Mouse (Mus musculus) heart, postnatal 36 days (tissue): ENCODE data around the gene Abce1. TPM values are rescaled to one million over a fixed set of nuclear protein-coding genes. Genes with fewer than 3 reads are reported as not detected.
A peak's percentile ranks its signal among the peaks of the same experiment; 100 is the strongest.
"Not testable (repeated sequence)": the region's sequence is repeated elsewhere in the genome, so short reads cannot be mapped to it uniquely, and the experiment has no call there.

Experiments used
- DNase-seq, 2 experiments: peaks; one replicate each; pipeline ENCODE4 v3.0.0; 2021 to 2022
- intact Hi-C: fragments of 180-260 bp; cut with DNase I; formaldehyde crosslinking; loops from one replicate; pipeline ENCODE4 v1.15.1; 2025
- total RNA-seq, 2 experiments: library from RNA; stranded (reverse); gene quantifications; 2 replicates each; pipeline ENCODE4 v1.2.3; 2021

Gene Abce1
- 10 to 100 TPM; 45.8 to 48.5 TPM for total RNA-seq

DNA sequence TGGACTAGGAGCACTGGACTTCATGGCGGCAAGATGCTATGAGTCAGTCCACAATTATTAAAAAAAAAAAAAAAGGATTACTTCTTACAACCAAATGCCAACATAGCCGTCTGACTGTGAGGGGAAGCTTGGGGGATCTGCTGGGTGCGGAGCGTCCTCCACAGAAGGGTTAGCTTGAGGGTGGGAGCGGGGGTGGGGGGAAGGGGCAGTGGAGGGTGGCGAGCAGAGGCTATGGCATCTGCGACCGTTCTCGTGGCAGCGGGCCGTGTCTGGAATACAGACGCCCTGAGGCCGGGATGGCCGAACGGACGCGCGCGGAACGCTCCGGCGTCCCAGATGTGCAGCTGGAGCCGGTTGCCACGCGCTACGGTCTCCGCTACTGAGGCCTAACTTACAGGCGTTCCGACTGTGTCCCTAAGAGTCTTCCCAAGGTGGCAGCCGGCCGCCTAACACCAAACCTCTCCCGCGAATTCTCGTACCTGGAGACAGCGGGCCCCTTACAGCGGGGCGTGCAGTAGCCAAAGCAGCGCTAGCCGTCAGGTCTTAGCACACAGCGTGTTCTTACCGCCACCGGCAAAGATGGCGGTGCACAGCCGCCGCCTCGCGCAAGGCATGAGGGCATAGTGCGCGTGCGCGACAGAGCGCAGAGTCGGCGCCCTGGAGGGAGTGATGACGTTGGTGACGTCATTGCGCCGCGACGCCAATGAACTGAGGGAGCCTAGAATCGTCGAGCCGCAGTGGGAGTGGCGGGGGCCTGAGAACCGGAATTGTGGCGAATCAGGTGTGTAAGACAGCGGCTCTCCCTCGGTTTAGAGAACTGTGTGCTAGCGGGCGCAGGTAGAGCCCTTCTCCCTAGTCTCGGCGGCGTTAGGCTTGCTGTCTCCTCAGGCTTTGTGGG is at the start of gene Abce1, which contains the start of gene Anapc10:
Gene Abce1, minus strand, starts transcription at position 677 of the 898 bp plus-strand sequence.
Gene Anapc10, plus strand, starts transcription at position 757 of the 898 bp plus-strand sequence.
- DNase-seq, result peak; percentile 99
- intact Hi-C loops, result loop anchor here (5.0 kb wide), 1 partner anchor 414 kb away; no protein-coding TSS in a partner anchor

DNA sequence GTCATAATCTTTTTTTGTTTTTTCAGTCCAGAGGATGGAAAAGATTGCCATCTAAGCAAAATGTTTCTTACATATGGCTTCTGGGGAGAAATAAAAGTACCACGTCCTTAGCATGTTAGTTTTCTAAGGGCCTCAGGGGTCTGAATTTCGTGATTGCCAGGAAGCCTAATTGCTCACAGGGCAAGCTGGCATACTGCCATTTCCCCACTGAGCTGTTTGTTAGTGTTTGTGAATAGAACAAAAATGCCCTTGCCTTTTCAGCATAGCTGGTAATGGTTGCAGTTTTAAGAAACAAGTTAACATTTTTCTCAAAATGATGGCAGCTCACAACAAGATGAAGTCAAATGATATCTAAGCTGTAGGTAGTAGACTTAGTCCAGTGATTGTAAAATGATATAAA is 38.8 kb upstream of the Abce1 start:
- no peak for DNase-seq
- intact Hi-C loops, result no loop called here

DNA sequence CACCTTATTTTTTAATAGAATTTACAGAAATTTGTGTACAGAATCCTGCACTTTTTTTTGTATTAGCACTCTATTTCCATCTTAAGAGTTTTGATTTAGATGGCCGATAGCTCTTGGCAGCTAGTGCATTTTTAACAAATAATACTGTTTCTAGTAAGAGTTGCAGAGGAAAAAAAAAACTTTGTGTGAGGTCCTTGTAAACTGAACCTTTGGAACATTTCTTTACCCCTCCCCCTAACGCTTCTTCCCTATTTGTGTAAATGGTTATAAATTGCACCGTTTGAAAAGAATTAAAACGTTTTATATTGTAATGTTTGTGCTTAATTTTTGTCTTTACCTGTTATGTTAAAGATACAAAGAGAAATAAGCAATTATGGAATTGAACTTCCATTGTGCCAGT is 37.1 kb upstream of the Abce1 start:
- DNase-seq, result no peak
- intact Hi-C loops, result no loop called here

DNA sequence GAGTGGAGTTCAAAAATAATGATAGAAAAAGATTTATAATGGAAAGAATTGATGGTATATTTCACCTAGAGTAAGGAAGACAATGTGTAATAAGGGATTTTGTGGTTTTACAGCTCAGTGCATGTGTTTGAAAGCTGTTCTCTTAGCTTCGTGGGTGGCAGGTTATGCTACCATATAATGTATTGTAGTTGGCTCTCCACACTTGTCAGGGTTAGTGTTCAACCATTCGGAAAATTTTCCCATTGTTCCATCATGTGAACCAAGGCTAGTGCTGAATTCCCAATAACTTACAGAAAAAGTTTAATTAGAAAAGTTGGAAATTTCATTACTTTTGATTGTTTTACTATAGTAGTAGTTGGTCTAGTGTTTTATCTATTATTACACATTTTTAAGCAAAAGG is 36.6 kb upstream of the Abce1 start:
- no peak for DNase-seq
- intact Hi-C loops, result no loop called here

DNA sequence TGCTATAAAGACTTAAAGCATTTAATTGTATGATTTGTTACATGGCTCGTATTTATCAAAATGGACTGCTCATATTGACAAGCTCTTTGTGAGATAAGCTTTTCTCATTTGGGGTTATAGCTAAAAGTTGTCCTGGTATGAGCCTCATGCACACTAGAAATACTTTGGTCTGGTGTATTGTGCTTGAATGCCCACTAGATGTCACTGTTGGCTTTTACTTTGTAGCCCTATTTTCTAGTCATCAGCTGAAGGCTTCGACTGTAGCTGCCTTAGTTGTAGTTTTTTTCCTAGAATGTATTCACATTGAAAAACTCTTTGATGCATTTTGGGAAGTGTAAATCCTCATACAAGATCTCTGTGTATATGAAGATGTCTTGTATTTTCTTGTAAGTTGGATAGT is 22.8 kb upstream of the Abce1 start:
- intact Hi-C loops, result loop anchor here (1.0 kb wide), 2 partner anchors 749 to 954 kb away; no protein-coding TSS in a partner anchor
- peak in 1 of 2 experiments; percentile 6 for DNase-seq

DNA sequence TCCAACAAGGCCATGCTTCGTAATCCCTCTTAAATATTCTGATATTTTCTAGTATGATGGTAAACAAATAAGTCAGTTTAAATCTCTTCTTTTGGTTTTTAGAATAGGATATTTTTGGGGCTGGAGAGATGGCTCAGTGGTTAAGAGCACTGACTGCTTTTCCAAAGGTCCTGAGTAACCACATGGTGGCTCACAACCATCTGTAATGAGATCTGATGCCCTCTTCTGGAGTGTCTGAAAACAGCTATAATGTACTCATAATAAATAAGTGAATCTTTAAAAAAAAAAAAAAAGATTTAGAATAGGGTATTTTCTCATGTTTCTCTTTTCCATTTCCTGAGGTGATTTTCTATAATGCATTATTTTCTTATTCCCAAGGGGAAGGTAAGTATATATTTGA is 16.4 kb upstream of the Abce1 start:
- no peak for DNase-seq
- intact Hi-C loops, result no loop called here

DNA sequence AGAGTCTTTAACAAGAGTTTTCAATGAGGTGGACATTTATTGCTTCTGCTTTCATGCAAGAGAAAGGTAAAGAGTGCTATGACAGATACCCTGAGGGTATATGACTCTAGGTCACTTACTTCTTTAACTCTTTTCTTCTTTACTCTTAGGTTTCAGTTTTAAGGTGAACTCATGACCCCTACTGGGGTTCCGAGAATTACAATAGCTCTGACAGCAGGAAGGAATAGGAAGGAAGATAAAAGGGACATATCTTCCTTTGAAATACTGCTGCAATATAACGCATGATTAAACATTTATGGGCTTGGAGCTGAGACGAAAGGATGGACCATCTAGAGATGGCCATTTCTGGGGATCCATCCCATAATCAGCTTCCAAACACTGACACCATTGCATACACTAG is 13.0 kb upstream of the Abce1 start:
- intact Hi-C loops, result no loop called here
- DNase-seq, result no peak

DNA sequence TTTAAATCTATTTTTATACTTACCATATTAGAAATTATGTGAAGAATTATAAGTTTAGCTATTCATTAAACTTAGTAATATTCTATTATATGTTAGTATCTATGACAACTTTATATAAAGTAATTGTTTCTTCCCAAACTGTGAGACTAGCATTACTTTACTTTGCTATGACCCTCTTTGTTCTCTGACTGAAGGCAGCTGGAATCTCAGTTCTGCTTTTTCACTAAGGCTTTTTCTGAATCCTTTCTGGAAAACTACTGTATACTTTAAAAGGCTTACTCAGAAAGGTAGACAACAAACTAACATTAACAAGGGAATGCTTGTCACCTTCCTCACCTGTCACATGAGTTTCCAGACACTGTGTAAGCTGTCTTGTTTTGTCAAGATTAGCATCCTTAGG is 11.8 kb upstream of the Abce1 start:
- intact Hi-C loops, result no loop called here
- no peak for DNase-seq

DNA sequence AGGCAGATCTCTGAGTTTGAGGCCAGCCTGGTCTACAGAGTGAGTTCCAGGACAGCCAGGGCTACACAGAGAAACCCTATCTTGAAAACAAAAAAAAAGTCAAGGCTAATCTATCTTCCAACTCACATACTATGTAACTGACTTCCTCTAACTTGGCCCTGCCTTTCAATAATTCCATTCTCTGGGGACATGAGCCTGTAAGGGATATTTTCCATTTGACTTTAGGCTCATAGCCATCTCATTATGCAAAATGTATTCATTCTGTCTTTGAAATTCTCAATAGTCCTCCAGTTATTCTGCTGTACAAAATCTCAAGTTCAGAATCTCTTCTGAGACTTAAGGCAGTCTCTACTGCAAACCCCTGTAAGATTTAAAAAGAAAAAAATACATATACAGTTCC is 10.0 kb upstream of the Abce1 start:
- DNase-seq, result no peak
- intact Hi-C loops, result no loop called here

DNA sequence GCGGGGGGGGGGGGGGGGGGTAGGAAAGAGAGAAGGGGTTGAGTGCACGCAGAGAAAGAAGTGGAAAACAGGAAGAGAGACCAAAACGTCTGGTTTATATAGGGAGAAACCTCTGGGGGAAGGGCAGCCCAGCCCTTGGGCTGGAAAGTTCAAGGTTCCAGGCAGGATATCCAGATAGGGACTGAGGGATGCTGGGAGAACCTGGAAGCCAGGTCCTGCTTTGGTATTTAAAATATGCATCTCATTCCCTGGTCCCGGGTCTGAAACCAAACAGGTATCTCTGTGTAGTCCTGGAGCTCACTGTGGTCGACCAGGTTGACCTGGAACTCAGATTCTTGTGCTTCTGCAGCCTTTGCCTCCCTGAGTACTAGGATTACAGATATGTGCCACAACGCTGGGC is 1.1 kb upstream of the Abce1 start:
- intact Hi-C loops, result loop anchor here (5.0 kb wide), 1 partner anchor 415 kb away; no protein-coding TSS in a partner anchor
- DNase-seq, result no peak

DNA sequence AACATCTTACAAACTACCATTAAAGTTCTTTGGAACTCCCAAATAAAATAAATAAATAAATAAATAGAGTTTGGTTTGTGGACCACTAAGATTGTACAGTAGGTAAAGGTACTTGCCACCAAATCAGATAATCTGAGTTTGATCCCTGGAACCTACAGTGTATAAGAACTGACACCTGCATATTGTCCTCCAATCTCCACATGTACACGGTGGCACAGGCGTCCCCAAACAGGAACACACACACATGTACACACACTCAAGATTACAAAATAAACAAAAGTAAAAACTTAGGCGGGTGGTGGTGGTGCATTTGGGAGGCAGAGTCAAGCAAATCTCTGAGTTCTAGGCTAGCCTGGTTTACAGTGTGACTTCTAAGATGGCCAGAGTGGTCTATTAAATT is 4.9 kb downstream of the Abce1 start:
- intact Hi-C loops, result no loop called here
- DNase-seq, result no peak

DNA sequence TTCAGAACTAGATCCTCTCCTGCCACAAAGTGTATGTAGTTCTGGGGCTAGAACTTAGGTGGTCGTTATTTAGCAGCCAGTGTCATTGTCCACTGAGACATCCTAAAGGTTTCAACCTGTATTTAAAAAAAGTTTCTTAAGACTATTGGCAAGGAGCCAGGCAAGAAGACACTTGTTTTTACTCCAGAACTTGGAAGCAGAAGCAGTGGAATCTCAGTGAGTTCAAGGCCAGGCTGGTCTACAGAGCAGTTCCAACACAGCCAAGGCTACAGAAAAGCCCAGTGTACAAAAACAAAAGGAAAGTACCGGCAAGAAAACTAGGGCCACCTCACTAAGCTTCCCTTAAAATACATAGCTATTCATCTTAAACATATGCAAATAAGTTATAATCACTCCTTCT is 19.0 kb downstream of the Abce1 start:
- DNase-seq, result no peak
- intact Hi-C loops, result loop anchor here (10.0 kb wide), 1 partner anchor 1322 kb away; the partner anchor contains the start of gene Usp38

DNA sequence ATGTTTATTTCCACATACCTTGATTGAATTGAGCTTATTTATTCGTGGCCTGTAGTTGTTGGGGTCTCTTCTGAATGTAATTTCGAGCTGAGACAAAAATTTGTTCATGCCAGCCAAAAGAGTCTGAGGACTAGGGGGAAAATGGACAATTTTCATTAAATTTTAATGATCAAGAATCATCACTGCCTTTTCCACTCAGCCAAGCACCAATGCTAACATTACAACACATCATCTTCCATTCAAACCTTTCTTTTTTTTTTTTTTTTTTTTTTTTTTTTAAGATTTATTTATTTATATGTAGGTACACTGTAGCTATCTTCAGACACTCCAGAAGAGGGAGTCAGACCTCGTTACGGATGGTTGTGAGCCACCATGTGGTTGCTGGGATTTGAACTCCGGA is 25.6 kb downstream of the Abce1 start:
- DNase-seq, intact Hi-C loops: not testable (repeated sequence)

DNA sequence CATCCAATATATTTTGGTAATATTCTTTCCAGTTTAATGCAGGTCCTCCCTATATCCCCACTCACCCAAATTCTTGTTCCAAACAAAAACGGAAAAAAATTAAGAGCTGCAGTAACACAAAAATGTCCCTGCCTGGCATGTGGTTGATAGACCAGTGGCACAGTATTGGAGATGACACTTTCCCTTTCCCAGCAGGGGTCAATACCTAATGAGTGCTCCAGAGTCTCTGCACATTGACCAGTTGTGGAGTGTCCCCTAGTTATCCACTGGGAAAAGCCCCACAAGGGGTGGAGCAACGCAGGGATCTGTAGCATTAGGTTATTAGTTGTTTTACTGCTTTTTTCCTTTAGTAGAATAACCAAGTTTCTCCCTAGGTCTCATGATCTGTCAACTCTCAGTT is 30.6 kb downstream of the Abce1 start:
- intact Hi-C loops, result no loop called here
- DNase-seq, result no peak

DNA sequence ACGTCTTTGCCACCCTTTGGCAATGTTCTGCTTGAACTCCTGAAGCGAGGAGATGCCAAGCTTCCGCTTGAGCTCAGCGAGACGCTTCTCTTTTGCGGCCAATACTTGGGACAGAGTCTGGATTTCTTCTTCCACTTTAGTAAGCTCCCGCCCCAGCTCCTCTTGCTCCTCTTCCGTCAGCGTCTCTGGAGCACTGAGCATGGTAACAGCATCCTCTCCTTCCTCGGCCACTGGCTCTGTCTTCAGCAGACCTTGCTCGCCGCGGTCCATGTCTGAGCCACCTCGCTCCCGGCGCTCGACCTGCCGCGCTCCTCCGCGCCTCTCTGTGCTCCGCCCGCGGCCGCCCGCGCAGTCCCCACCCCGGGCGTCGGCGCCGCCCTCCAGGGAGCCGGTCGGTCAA is 31.0 kb downstream of the Abce1 start:
- intact Hi-C loops, result no loop called here
- DNase-seq, result peak; percentile 23 to 30

DNA sequence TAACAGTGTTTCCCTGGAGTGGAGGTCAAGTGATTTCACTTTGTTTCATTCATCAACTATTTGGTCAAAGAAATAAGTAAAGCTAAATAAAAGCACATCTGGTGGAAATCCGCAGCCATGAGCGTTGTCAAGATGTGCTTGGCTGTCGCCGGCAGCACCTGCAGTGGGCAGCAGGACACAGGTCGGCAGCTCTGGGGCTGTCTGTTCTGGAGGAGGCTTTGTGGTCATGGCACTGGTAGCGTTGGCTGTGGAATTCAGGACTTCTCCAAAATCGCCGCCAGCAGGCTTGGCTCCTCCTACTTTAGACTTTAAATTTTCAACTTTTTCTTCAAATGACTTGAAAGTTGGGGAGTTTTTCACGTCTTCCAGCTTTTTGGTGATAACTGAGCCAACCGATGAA is 31.5 kb downstream of the Abce1 start:
- intact Hi-C loops, DNase-seq: not testable (repeated sequence)

DNA sequence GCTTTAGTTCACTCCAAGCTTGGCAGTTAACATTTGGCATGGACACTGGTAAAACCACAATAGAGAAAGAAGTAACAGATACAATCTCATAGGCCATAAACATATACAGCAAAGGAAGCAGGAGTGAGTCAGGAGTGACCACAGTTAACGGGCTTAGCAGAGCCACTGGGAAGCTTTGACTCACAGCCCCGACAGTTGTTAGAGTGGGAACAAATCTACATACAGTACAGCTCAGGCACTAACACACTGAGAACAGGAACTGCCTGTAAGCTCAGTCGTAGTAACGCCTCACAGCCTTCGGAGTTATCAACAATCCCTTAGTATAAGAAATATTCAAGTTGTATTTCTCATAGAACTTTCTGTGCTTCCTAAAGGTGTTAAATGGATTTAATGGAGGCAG is 32.5 kb downstream of the Abce1 start:
- DNase-seq, result no peak
- intact Hi-C loops, result no loop called here

DNA sequence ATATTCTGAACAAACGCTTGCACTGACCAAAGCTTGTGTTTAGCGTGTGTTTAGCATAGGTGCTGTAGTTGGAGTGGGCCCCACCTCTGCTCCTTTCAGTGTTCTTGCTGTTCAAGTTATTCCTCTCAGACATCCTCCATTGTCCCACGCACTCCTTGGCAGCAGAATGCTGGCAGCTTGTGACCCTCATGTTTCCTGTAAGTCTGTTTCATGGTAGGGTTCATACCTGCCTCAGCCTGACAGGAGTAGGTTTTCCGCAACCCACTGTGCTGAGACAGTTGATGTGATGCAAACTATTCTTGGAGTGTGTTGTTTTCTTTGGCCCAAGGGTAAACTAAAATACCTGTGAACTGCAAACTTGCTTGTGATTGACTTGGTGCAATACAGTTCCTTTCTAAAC is 35.1 kb downstream of the Abce1 start:
- intact Hi-C loops, result no loop called here
- no peak for DNase-seq

DNA sequence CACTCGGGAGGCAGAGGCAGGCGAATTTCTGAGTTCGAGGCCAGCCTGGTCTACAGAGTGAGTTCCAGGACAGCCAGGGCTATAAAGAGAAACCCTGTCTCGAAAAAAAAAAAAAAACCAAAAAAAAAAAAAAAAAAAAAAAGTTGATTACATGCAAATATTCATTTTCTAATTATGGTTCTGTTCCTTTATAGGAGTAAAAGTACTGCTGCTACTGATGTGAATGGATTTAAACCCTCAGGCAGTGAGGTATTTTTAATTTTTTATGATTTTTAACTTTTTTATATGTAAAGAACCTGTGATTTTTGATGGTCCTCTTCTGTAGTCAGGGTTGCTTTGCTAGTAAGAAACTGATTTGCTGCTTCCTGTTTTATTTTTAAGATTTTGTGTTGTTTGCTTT is 52.8 kb downstream of the Abce1 start:
- intact Hi-C loops, DNase-seq: not testable (repeated sequence)

DNA sequence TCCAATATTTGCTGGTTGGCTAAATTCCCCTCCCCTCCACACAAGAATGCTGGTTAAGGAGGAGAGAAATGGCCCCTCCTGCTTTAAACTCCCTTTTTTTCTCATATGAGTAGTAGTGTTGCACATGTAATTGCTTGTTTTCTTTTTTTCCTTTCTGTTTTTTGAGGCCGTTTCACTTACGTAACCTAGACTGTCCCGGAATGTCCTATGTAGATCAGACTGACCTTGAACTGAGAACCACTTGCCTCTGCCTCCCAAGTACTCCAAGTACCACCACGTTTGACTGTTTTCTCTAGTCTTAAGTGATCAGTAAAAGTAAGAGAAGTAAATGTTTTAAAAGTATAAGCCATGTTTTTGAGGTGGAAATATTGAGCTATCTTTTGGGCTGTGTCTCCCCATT is 57.8 kb downstream of the Abce1 start:
- DNase-seq, result no peak
- intact Hi-C loops, result no loop called here

DNA sequence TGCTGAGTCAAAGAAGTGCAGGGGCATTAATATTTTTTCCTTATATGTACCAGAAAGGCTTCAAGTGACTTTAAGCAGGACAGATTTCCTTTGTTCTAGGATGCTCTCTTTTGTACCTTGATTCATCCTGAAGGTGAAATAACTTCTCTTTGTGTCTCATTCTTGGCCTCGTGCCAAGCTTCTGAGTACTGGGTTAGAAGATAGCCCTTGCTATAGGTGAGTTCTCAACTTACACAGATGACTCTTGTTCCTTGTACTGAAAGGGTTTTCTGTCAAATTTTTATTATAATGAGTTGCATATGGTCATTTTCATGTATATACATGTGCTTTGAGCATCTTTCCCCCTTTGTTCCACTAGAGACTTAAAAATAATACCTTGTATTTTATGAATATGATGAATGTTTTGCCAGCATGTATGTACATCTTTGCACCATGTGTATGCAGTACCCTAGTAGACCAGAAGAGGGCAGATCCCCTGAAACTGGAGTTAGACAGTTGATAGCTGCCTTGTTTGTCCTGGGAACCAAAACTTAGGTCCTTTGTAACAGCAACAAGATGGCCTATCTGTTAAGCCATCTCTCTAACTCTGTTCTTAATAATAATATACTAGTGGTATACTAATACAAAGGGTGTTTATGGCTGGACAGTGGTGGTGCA is 61.3 kb downstream of the Abce1 start:
- intact Hi-C loops, result no loop called here
- no peak for DNase-seq

DNA sequence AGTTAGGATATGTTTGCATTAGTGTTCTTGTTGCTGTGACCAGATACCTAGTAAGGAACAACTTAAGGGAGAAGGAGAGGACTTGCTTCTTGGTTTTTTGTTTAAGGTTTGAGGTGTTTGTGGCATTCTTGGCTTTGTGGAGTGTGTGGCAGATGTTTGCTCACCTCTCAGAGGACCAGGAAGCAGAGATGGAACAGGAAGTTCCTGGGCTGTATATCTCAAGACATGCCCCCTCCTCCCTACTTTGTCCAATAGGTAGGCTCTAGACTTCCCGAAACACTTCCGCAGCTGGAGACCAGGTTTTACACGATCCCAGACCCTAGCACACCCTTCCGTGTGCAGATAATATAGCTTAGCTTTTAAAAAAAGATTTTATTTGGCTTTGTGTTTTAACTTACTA is 62.0 kb downstream of the Abce1 start:
- no peak for DNase-seq
- intact Hi-C loops, result no loop called here
